Mouse (Mus musculus) G1E-ER4 (cell line): ENCODE data around the gene Elf5. TPM values are rescaled to one million over a fixed set of nuclear protein-coding genes. Genes with fewer than 3 reads are reported as not detected.

Experiments used
- GATA1 ChIP-seq: IDR thresholded peaks from one replicate; pipeline ENCODE4 v1.8.0; 2012; ENCODE audit warnings: low read length, inconsistent platforms
- polyA plus RNA-seq: library from polyadenylated mRNA; stranded (reverse); fragments of >175 nt; gene quantifications from 2 replicates; pipeline ENCODE4 v1.2.3, GENCODE M21; 2012

Gene Elf5
- polyA plus RNA-seq, 1 experiment = not detected

DNA sequence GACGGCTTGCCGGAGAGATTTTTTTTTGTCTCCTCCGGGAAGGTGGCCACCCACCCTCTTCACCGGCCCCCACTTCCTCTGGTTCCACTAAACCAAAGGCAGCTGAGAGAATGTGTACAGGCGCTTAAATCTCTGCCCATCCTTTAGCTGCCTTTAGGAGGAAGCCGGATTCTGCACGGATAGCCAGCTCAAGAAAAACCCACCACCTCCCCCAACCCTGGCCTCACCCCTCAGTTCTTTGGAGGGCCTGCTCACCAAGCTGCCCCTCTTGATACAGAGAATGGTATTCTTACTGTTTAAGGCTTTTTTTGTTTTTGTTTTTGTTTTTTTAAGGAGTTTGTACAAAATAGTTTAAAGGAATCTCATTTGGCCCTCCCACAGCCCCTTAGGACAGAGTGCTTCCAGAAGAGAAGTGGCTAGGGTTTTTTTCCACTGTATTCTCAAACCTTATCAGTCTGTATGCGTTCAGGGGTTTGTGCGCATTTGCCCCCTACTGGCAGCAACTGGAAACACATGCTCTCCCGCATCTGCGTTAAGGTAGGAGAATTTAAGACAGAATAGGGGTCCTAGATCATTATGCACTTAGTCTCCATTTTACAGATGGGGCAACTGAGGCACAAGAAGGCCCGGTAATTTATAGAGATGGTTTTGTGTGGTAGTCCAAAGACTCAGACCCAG lies 13.0 kb downstream of the Elf5 start:
- no peak for TF ChIP-seq GATA1

DNA sequence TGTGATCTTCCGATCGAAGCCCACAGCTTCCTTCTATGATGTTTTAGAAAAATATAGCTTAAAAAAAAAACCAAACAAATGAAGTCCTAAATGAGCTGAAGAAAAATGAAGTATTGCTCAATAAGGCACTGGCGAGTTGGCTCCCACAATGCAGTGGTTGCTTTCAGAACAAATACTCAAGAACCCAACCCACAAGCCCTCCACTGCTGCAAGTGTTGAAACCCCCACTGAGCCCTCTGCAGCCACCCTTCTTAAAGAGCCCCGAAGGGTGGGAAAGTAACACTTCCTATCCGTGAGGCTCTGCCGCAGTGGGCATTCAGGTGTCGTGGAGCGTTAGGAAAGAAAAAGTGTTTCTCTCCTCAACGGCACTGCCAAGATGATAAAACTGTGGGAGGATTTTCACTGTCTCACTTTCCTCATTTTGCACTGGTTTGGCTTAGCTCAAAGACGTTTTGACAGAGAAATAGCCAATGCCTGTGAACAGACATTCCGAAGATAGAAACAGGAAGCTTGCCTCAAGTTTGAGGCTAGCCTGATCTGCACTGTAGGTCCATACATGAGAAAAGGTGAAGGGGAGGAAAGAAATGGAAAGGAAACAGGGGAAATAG lies 14.1 kb downstream of the Elf5 start:
- no peak for TF ChIP-seq GATA1

DNA sequence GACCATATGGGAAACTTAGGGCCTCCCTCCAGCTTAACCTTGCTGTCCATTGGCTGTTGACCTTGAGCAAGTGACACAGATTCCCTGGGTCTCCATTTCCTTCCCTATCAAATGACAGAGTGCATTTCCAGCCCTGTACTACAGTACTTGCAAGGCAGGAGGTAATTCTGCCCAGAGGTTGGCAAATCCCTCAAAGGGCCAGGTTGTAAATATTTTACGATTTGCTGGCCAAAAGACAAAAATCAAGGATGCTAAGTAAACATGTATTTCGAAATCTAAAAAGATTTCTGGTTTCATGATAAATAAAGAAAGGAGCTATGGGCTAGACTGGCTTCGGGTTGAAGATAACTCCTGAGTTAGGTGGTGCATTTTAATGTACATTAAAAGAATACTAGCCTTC lies 16.9 kb downstream of the Elf5 start:
- no peak for TF ChIP-seq GATA1

DNA sequence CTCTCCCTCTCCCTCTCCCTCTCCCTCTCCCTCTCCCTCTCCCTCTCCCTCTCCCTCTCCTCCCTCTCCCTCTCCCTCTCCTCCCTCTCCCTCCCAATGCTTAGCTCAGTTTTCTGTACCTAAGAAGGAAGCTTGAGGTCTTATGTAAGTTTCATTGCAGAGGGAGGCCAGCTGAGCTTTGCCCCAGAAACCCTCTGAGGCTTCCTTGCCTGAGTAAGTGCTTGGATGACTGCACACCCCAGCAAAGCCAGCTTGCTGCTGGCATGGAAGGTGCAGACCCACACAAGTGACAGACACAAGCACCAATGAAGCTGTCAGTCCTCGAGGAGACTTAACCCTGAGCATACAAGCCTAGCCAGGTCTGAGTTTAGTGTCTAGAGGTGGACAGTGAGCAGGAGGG lies 19.2 kb downstream of the Elf5 start:
- TF ChIP-seq GATA1 = no peak

- no peak for TF ChIP-seq GATA1
These were observed 21.3 kb downstream of the Elf5 start for GRCm38 (mm10) chr2:103432695-103433275.

GRCm38 (mm10) chr2:103435110-103435509 lies 23.6 kb downstream of the Elf5 start:
- no peak for TF ChIP-seq GATA1

DNA sequence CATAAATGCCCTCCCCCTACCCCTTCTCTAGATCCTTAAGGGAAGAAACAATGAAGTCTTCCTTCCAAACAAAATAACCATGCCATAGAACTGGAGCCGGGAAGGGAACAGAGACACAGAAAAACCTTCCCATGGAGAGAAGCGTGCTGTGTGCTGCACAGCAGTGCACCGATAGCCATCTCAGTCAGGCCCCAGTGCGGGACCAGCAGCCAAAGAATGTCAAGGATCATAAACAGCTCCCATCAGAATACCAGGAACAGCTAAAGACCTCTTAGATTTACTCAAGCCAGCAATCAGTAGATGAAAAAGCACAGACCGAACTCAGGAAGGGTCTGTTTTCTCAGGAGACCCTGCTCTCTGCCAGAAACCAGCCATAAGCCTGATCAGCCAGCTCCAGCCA lies 25.0 kb downstream of the Elf5 start:
- TF ChIP-seq GATA1 = no peak

DNA sequence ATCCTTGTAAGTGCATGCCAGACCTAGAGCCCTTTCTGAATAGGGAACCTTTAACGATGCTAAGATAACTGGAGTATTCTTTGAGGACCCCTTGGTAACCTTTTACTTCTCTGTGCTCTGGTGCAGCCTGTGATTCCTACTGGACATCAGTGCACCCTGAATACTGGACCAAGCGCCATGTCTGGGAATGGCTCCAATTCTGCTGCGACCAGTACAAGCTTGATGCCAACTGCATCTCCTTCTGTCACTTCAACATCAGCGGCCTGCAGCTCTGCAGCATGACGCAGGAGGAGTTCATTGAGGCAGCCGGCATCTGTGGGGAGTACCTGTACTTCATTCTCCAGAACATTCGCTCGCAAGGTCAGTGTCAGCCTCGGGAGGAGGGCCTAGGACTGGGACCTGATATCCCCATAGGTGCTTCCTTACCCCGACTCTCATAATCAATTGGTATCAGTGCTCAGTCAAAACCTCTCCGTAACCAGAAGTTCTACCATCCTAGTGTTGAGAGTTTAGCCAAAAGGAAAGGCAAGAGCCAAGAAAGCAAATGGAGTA lies 27.7 kb downstream of the Elf5 start:
- no peak for TF ChIP-seq GATA1

GRCm38 (mm10) chr2:103439710-103440109 lies 28.2 kb downstream of the Elf5 start:
- TF ChIP-seq GATA1 = no peak

GRCm38 (mm10) chr2:103445776-103446175 lies 34.3 kb downstream of the Elf5 start:
- no peak for TF ChIP-seq GATA1

DNA sequence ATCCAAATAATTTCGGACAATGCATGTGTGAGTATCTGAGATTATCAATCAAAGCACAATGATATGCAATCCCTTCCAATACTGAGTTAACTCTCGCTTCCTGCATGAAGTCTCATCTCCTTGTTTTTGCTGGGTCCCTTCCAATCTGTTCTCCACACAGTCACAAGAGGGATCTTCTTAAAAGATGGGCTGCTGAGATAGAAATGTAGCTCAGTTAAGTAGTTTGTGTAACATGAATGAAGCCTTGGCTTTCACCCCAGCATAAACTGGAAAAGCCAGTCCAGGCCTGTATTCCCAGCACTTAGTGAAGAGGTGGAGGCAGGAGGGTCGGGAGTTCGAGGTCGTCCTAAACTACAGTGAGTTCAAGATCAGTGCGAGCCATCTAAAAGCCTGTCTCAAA lies 34.8 kb downstream of the Elf5 start:
- no peak for TF ChIP-seq GATA1

DNA sequence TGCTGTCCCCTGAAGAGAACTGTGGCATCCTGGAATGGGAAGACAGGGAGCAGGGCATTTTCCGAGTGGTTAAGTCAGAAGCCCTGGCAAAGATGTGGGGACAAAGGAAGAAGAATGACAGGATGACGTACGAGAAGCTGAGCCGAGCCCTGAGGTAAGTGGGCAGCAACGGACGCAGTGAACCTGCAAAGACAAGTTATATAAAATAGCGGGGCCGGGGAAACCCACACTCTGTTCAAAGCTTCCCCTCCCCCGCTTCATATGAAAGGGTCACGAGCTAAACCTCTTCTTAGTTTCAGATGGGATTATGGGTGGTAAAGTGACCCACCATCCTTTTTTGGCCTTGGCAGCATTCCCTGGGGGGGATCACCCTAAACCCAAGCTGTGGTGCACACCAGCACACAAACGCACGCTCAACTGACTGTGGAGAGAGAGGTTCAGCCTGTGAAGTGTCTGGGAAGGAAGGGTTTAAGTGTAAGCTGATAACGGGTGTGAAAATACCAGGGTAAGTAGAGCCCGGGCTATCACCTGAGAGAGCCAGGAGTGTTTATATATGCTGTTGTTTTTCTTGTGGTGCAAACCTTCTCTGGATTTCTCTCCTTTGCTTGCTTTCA lies 37.6 kb downstream of the Elf5 start:
- TF ChIP-seq GATA1 = no peak

DNA sequence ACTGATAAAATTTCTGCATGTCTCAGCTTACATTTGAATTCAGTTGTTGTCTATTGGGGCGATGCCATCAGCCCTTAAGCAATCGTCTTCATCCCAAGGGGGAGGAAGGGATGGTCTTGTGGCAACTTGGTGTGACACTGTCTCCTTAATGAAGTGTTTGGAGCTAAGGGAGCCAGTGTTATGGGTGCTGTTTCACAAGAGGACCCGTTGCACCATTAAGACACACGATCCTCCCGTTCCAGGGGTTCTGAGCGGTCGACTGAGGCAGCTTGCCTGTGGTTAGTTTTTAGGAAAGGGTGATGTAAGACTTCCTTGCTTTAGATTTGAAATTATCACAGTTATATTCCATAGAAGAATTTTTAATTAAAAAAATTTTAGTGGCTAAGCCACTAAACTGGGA lies 38.3 kb downstream of the Elf5 start:
- no peak for TF ChIP-seq GATA1

DNA sequence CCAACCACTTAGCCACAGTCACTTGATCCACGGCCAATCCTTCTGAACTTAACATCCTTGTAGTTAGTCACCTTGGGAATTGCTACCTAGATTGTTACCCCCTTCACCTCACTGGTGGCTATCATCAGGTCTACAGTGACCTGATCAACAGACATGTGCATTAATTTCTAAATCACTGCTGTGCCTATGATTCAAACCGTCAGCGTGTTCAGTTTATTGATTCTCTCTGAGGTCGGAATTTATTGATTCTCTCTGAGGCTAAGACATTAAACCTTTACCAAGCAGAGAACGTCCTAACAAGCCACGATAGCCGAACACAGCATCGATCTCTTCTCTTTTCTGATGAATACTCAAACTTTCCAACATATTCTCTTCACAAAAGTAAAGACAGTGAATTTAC lies 38.8 kb downstream of the Elf5 start:
- no peak for TF ChIP-seq GATA1

DNA sequence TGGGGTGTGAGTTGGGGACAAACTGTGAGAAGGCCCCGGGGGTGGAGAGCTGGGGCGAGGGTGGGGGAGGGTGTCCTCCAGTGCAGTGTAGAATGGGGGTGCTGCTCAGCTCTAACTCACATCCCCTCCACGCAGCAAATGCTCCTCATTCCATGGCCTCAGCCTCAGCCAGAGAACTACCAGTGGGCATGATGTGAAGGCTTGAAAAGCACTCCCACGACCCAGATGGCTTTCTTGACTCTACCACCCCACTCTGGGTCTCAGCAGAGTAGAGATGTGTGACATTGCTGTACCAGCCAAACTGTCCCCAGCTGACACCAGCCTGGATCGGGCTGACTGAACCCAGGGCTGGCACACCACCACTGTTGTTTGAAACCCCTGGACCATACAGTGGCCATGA lies 41.1 kb downstream of the Elf5 start:
- no peak for TF ChIP-seq GATA1

DNA sequence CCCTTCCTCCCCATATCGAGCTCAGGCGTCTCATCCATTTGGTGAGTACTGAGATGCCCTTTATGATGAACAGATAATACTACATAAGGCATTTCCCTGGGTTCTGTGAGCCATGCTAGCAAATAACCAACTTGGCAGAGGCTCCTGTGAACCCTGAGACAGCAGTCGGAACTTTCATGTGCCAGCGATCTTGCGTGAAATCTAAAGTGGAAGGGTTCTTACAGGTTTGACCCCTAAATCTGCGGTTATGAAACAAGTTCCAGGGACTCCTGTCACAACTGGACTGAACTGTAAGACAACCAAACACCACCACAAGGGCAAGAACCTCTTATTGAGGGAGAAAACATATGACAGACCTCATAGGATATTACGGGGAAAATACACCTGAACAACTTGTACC lies 44.3 kb downstream of the Elf5 start:
- TF ChIP-seq GATA1 = no peak
